Mouse (Mus musculus) thymus, postnatal 10 days (tissue): ENCODE measurements around the gene Nmur1.
A peak's percentile ranks its signal among the peaks of the same experiment; 100 is the strongest.

ENCODE experiments used
- DNase-seq, 2 experiments: peaks; one replicate each; pipeline ENCODE4 v3.0.0; 2021; ENCODE audit warnings: low spot score in 2 of 2

Gene Nmur1

DNA sequence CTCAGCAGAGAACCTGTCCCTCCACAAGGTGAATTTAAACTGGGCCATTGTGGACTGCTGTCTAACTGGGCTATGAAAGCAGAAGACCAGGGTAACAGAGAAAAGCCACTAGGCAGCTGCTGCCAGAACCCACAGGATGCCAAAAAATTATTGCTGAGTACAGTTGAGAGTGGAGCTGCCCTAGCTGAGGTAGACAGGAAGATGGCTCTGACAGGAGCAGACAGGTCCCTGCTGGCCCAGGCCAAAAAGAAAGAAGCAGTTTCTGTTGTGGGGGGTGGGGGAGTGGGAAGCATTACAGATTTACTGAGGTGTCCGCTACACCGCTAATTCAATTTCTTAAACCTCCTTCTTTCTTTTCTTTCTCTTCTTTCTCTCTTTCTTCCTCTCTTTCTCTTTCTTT, 16.6 kb downstream of the Nmur1 start:
- DNase-seq, result no peak

DNA sequence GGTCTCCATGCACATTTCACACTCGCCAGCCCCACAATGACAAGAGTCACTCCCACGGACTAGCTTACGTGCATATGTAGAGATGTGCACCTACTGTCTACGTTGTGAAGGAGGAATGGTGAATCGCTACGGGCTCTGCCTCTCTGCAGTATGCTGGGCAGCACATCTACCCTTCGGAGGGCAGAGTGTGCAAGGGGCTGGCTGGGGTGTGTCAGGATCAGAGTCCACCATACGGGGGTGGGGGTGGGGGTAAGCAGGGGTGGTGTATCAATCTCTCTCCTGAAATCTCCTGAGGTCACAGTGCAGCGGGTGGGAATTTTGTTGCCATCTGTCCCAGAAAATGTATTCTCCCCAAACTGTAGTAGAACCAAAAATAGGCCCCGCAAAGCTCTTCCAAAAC, 17.5 kb downstream of the Nmur1 start:
- DNase-seq, result no peak

DNA sequence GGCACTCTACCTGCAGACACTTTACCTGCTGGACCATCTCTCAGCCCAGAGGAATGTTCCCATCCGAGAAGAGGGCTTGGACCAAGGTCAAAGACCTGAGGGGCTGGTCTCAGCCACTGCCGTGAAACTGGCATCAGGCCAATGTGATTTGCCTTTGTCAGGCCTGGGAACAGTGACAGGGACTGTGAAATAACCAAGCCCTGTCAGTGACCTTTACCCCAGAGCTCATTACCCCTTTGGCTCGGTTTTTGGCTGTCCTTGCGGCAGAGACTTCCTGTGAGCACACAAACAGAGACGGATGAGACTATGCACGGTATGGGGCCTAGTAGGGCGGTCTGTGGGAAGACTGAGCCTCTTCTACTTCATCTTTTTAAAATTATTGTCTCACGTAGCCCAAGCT, 19.1 kb downstream of the Nmur1 start:
- no peak for DNase-seq

DNA sequence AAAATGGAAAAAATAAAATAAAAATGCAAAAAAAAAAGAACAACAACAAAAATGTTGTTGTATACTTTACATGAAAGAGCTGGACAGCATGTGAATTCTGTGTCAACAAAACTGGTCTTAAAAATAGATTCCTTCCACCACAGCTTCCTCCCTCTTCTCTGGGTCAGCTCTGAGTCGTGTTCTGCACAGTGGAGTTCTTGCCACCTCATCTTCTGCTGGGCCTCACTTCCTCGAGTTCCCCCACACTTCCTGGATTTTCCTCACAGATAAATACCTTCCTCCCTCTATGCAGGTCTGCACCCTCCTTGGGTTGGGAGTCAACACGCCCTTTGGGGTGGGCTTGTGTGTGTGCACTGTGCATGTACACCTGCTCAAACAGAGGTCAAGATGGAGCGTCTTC, 19.7 kb downstream of the Nmur1 start:
- DNase-seq, result no peak

DNA sequence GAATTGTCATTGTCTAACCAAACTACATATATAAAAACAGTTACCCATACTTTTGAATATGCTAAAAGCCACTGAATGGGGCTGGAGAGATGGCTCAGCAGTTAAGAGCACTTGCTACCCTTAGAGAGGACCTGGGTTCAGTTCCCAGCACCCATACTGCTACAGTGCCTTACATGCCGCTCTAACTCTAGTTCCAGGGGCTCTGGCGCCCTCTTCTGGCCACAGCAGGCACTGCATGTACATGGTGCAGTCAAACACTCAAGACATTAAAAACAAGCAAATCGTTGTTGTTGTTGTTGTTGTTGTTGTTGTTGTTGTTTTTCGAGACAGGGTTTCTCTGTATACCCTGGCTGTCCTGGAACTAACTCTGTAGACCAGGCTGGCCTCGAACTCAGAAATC, 21.2 kb downstream of the Nmur1 start:
- DNase-seq, result peak in 1 of 2 experiments; percentile 44

DNA sequence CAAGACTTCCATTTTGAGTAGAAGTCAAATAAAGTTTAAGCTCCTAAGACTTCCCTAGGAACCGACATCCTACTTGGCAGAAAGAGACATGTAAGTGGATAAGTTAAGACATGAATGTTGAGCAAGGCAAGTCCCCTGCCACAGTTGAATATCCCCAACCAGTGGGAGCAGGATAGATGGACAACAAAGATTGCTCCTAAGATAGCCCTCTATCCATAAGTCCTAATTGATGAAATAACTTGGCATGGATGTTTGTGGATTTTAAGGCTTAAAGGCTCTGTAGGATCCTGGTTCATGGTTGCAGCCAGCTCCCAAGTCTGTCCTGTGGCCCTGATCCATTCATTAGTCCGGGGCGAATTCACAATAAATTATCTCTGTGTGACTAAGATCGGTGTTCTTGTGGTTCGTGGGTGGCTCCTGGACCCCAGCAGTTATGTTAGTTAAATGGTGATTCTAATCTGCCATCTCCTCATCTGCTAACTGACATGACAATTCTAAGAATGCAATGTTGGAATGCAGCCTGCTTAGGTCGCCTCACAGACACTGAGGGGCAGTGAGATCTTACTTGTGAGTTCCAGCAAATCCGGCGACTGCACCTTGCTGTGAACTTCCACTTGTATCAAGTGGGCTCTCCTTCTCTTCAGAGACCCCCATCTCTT, 25.8 kb downstream of the Nmur1 start:
- DNase-seq, result no peak

DNA sequence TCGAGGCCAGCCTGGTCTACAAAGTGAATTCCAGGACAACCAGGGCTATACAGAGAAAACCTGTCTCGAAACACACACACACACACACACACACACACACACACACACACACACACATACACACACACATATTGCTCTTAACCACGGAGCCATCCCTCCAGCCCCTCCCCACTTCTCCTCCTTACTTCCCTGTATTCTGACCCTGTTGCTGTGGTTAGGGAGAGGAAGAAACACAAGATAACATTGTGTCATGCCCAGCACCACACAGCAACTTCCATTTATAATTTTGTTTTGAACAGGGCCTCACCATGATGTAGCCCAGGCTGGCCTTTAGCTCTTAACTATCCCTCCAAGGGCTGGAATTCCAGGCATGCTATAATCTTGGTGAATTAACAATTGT, 26.7 kb downstream of the Nmur1 start:
- no peak for DNase-seq

DNA sequence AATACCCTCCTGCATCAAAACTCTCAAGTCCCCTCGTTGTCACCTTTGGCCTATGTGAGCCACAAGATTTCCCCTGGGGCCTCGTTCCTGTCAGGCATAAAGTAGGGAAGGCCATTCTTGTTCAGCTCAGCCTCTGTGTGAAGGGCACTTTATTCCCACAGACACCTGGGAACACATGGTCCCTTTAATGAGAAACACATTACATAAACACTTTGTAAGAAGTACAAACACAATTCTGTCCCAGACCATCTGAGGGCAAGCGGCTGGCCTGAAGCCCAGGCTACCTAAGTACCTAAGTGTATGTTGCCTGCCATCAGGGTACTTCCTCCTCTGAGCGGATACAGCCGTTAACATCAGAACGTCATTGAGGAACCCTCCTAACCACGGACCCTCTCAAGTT, 27.8 kb downstream of the Nmur1 start:
- DNase-seq, result no peak

DNA sequence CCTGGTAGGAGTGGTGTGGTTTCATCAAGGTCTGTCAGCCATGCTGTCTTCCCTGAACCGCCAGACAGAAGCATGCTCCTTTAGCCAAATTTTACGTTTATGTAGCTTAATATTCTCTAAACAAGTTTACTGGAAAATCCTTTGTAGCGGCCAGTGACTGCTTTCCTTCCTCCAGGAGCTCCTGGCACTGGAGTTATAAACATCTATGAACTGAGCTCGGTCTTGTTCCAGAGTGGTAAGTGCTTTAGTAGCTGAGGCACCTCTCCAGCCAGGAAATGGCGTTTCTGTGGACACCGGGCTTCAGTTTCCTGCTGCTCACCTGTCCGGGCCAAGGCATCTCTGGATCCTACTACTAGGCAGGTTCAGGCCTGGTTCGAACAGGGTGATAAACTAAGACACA, 28.4 kb downstream of the Nmur1 start:
- no peak for DNase-seq

DNA sequence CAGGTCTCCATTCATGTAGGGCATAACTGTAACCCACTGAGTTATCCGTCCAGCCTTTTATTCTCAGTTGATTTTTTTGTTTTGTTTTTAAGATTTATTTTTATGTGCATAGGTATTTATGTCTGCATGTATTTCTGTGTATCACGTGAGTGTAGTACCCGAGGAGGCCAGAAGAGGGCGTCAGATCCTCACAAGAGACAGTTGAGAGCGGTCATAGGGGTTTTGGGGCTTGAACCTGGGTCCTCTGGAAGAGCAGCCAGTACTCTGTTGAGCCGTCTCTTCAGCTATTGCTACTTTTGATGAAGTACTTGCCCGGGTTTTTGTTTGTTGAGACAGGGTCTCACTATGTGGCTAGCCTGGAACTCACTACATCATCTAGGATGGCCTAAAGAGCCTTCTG, 30.1 kb downstream of the Nmur1 start:
- DNase-seq, result no peak

DNA sequence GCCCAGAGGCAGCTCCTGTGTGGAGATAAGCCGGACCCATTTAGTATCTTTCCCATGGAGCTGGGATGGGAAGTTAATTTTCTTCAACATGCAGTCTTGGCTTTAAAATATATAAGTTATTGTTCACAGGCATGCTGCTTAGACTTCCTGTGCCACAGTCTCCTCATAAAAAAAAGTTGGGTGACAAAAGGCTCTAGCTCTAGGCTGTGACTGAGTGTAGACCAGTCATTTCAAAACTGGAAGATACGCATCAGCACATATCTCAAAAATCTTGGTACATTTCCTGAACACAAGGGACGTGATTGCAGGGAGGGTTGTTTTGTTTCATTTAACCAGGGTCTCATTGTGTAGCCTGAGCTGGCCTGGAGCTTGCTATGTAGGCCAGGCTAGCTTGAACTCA, 31.8 kb downstream of the Nmur1 start:
- DNase-seq, result no peak

DNA sequence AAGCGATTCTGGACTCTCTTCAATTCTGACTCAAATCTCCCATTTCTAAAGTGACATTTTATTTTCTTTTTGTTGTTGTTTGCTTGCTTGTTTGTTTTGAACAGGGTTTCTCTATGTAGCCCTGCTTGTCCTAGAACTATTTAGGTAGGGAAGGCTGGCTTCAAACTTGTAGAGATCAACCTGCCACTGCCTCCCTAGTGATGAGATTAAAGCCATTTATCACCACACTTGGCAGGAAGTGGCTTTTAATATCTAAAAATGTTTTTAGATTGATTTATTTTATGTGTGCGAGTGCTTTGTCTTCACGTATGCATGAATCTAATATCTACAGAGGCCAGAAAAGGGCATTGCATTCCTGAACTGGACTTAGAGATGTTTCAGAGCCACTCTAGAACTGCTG, 32.8 kb downstream of the Nmur1 start:
- DNase-seq, result no peak

DNA sequence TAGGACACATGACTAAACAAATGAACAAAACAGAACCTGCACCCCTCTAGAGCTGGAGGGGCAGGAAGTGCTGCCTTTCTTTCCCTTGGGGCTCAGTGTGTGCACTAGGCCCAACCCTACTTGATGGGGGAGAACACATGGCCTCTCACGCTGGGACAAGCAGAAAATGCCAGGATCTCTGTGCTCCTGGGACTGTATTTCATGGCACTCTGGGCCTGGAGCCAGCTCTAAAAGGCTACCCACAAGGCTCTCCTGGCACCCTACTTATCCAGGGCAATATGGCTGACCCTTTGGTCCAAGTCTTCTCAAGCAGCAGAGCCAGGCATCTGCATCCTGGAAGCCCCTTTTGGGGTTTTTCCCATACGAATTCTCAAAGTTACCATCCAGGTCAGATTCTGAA, 34.6 kb downstream of the Nmur1 start:
- DNase-seq, result no peak

DNA sequence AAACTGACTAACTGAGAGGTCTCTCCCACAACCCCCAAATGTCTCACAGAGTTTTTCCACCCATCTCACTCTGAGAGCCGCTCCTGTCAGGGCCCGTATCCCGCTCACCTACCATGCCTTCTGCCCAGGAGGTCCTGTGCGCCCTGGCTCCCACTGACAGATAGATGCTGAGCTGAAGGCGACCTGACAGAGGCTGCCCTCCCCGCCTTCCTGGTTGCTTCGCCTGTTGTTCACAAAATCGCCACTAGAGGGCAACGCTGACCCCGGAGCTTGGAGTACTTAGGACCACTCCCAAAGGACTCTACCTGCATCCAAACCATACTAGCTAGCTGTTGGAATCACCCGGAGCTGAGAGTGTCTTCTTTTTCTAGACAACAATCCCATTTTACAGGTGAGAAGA, 36.8 kb downstream of the Nmur1 start:
- peak; percentile 62 to 89 for DNase-seq

DNA sequence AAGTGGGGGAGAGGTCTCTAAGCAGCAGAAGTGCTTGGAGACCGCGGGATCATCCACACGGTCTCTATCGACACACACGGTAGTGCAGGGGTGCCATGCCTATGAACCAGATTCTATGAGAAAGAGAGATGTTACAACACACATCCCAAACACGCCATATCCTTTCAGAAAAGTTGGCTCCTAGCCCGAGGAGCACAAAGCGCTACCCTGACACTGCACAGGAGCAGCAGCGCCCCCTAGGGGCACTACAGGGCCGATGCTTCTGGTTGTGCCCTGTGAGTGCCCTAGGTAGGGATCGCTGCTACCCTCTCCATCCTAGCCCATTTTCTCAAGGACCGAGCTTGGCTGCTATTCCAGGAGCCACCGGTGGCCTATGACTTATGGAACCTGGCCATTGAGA, 45.0 kb downstream of the Nmur1 start:
- DNase-seq, result peak; percentile 33 to 62

DNA sequence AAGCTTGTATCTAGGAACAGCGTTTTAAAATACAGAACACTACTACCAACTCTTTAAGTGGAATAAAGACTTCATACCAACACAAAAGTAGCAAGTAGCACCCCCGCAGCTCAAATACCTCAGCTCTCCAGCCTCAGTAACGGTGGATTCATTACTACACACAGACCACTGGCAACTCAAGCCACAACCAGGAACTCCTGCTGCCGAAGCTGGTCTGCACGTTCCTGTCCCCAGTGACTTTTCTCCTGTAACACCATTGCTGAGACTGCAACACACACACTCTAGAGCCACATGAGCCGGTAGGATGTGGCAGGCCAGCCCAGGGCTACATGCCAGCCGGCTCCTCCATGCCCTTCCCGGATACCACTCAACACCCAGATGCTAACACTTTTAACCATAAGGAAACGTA, 46.9 kb downstream of the Nmur1 start:
- DNase-seq, result no peak

DNA sequence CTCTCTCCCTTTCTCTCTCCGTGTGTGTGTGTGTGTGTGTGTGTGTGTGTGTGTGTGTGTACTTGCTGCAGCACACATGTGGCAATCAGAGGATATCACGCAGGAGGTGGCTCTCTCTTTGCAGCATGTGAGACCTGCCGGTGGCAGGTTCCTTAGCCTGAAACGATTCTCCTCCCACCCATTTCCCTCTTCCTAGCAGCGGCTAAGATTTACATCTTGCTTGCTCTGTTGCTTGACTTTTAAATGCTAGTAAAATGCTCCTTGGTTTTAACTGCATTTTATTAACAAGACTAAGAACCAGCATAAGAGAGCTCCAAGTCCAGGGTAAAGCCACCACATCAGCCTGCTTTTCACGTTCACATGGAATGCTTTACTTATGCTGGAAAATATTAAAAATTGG, 47.4 kb downstream of the Nmur1 start:
- DNase-seq, result no peak

DNA sequence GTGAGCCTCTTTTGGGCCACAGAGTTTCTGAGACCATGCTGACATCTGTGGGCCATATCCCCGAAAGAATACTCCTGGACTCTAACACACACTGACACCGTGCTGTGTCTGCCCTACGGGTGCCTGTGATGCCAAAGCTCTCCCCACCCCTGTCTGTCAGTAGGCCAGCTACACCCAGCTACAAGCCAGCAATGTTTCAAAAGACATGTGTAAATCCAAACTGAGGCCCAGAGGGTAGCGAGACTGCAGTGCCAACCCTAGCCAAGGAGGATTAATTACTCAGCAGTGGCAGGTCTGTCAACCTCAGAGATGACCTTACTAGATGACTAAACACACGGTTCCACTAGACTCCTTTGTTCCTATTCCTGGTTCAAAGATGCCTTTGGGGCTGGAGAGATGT, 49.7 kb downstream of the Nmur1 start:
- no peak for DNase-seq

DNA sequence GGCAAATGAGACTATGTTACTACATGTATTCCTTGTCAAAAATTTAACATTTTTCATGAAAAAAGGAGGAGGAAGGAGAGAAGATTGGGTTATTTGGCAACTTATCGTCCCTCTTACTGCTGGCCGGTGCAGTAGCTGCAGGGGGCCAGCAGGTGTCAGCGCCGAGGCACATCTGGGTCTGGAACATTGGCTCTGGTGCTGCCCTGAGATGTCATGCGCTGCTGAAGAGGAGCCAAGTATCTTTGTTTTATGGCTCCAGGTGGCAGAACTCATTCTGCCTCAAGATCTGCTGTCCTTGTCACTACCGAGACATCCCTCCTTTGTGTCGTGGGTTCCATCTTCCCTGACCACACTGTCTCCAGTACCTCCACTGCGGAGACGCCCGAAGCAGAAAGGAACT, 54.0 kb downstream of the Nmur1 start:
- peak in 1 of 2 experiments; percentile 67 for DNase-seq

DNA sequence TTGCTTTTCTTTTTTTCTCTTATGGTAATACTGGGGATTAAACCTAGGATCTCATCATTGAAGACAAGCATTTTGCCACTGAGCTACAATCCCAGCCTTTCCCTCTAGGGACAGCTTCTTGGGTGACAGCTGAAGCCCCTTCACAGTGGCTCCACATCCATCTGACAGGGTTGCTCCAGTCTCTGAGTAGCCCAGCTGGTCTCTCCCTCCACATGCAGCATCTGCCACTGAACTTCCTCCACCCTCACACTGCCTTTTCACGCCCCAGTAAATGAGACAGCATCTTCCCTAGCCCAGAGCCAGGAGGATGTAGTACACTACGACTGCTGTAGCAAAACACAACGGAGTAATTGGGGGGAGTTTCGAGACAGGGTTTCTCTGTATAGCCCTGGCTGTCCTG, 57.9 kb downstream of the Nmur1 start:
- no peak for DNase-seq

DNA sequence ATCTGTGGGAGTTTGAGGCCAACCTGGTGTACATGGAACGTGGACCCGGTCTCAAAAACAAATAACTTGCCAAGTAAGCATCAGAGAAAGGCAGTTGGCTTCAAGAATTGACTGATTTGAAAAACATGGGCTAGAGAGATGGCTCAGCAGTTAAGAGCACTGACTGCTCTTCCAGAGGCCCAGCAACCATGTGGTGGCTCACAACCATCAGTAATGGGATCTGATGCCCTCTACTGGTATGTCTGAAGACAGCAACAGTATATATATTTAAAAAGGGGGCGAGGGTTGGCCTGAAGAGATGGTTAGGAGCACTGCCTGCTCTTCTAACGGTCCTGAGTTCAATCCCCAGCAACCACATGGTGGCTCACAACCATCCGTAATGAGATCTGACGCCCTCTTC, 62.4 kb downstream of the Nmur1 start:
- DNase-seq, result peak in 1 of 2 experiments; percentile 45

DNA sequence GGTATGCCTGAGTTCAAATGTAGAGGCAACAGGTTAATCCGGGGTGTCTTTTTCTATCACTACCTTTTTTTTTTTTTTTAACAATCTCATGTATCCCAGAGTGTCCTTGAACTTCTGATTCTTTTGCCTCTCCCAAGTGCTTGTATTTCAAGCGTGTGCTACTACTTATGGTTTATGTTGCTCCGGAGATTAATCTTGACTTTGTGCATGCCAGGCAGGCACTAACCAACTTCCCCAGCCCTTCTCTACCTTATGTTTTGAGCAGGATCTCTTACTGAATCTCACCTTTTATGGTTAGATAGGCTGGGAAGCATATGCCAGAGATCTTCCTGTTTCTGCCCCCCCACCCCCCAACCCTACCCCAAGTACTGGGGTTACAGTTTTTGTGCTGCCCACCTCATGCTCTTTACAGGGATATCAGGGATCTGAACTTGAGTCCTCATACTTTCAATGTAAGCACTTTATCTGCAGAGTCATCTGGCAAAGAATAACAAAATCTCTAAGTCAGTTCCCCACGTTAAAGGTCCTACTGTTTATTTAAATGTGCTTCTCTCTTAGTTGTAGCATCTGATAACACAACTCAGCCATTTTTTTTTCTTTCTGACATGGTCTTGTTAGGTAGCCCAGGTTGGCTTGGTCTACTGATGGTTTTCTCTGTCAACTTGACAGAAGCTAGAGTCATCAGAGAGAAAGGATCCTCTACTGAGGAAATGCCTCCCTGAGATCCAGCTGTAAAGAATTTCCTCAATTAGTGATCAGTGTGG, 64.0 kb downstream of the Nmur1 start:
- no peak for DNase-seq

DNA sequence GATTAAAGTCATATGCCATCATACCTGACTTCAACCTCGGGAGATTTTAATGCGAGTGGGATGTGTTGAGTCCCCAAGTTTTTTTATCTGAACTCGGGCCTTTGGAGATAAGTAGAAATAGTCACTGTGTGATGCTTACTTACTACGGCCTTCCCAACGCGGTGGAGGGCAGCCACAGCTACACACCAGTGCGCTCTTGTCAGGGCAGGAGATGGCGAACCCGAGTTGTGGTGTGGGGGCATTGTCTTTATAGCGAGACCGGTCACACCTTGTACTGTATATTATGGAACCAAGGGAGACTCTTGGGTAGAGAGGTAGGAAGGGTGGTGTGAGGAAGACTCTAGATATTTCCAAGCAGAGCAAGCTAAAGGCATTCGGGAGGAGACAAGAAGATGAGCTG, 65.6 kb downstream of the Nmur1 start:
- no peak for DNase-seq

DNA sequence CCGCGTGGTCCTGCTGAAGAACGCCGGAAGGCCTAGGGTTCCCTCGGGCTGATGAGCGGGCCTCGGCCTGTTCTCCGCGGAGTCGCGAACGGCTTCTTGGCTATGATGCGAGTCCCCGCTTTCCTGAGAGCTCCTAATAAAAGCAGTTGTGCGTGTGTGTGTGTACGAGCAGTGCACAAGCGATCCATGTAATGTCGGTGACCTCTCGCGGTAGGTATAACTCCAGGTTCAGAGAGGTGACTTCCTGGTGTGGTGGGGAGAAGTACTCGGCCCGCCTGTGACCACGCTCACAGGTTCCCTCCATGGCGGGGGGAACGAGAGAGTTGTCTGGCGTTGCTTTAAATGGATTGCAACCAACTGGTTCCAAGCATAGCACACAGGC, 66.2 kb downstream of the Nmur1 start:
- no peak for DNase-seq
